Mouse (Mus musculus) liver, postnatal 0 days (tissue): ENCODE measurements around the gene Zfp575.

Experiments used
- CTCF ChIP-seq: sonication (generic); IDR thresholded peaks from 2 replicates; pipeline ENCODE4 v1.5.1; 2016; ENCODE audit warnings: antibody characterized with exemption, low read depth
- EP300 ChIP-seq: IDR thresholded peaks from 2 replicates; pipeline ENCODE4 v1.6.1; 2016; ENCODE audit warnings: antibody characterized with exemption, low read depth, mild to moderate bottlenecking

GRCm38 (mm10) chr7:24606046-24606445 lies 18.6 kb upstream of the Zfp575 start:
- TF ChIP-seq CTCF (no peak), EP300 (no peak)
